Mouse (Mus musculus) liver (tissue): ENCODE measurements around the gene Ptcd2.
"Not testable (repeated sequence)": the region's sequence is repeated elsewhere in the genome, so short reads cannot be mapped to it uniquely, and the experiment has no call there.

ENCODE experiments used
- DNase-seq: peaks from one replicate; pipeline ENCODE4 v3.0.0-alpha.2; 2020; ENCODE audit warnings: mixed read lengths

Ptcd2 gene

GRCm38 (mm10) chr13:99355072-99355471, 10.6 kb upstream of the Ptcd2 start:
- DNase-seq = no peak

GRCm38 (mm10) chr13:99353490-99353851, 9.0 kb upstream of the Ptcd2 start:
- DNase-seq = no peak

GRCm38 (mm10) chr13:99352758-99353489, 8.4 kb upstream of the Ptcd2 start:
- peak; percentile 95 for DNase-seq

GRCm38 (mm10) chr13:99351596-99351995, 7.1 kb upstream of the Ptcd2 start:
- no peak for DNase-seq

- no peak for DNase-seq
Measured at GRCm38 (mm10) chr13:99351186-99351585, 6.7 kb upstream of the Ptcd2 start.

- no peak for DNase-seq
Measured at GRCm38 (mm10) chr13:99350009-99350408, 5.5 kb upstream of the Ptcd2 start.

GRCm38 (mm10) chr13:99343876-99344598, 468 bp downstream of the Ptcd2 start:
- DNase-seq = no peak

- no peak for DNase-seq
Measured at GRCm38 (mm10) chr13:99341504-99341903, 3.0 kb downstream of the Ptcd2 start.

- DNase-seq = no peak
Measured at GRCm38 (mm10) chr13:99337510-99337909, 7.0 kb downstream of the Ptcd2 start.

GRCm38 (mm10) chr13:99331255-99331654, 13.2 kb downstream of the Ptcd2 start:
- no peak for DNase-seq

GRCm38 (mm10) chr13:99324337-99324685, 20.2 kb downstream of the Ptcd2 start:
- not testable (repeated sequence) for DNase-seq

GRCm38 (mm10) chr13:99323632-99324336, 20.7 kb downstream of the Ptcd2 start:
- no peak for DNase-seq

GRCm38 (mm10) chr13:99322915-99323314, 21.6 kb downstream of the Ptcd2 start:
- DNase-seq = not testable (repeated sequence)

- no peak for DNase-seq
Measured at GRCm38 (mm10) chr13:99320453-99320852, 24.1 kb downstream of the Ptcd2 start.

- DNase-seq = no peak
Measured at GRCm38 (mm10) chr13:99317058-99317457, 27.4 kb downstream of the Ptcd2 start.

GRCm38 (mm10) chr13:99316366-99316765, 28.1 kb downstream of the Ptcd2 start:
- no peak for DNase-seq

GRCm38 (mm10) chr13:99314657-99315181, 29.8 kb downstream of the Ptcd2 start:
- DNase-seq = no peak

- DNase-seq = no peak
Measured at GRCm38 (mm10) chr13:99314098-99314497, 30.4 kb downstream of the Ptcd2 start.

GRCm38 (mm10) chr13:99308393-99308792, 36.1 kb downstream of the Ptcd2 start:
- no peak for DNase-seq

GRCm38 (mm10) chr13:99307930-99308359, 36.6 kb downstream of the Ptcd2 start:
- DNase-seq = no peak

- no peak for DNase-seq
Measured at GRCm38 (mm10) chr13:99306164-99306563, 38.3 kb downstream of the Ptcd2 start.

GRCm38 (mm10) chr13:99305186-99305585, 39.3 kb downstream of the Ptcd2 start:
- no peak for DNase-seq

GRCm38 (mm10) chr13:99304365-99304764, 40.1 kb downstream of the Ptcd2 start:
- no peak for DNase-seq

- no peak for DNase-seq
Measured at GRCm38 (mm10) chr13:99303846-99304245, 40.7 kb downstream of the Ptcd2 start.
